Mouse (Mus musculus): ENCODE measurements around the gene Unc13c. TPM values are rescaled to one million over a fixed set of nuclear protein-coding genes. Genes with fewer than 3 reads are reported as not detected.
A peak's percentile ranks its signal among the peaks of the same experiment; 100 is the strongest.

Unc13c gene
- polyA plus RNA-seq, 1 experiment from 2014 or later, result 0.05 TPM

DNA sequence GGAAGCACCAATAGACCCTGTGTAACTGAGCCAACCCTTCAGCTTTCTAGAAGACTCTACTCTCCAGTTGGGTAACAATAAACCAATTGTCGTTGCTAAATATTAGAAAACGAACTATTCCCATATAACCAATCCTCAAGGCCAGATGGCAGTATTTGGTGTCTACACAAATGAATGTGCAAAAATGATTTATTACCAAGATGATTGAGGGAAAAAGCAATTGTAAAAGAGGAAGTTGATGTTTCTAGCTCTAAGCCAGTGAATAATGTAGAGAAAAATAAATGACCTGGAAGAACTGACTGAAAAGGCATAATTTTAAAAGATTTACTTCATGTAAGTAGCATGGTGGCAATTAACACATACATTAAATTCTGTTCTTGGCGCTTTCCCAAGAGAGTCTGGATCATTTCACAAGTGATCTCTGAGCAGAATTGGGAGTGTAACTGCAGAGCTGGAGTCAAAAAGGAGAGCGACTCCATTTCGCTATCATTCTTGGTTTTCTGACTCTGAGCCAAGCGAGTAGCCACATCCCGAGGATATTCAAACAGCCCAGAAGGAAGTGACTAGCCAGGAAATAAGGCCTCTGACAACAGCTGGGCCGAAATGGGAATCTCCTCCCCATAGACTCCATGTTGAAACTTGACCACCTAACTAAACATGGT is 3.7 kb upstream of the Unc13c start:
- Histone ChIP-seq H3K27me3 (replicated peaks; ENCODE audit: insufficient read depth, low read length) (no peaks in the 10 kb centered on the region; the same call in 1 of the 2 replicates), H3K36me3 (ENCODE audit: insufficient read depth, low read length) (no peaks in the 10 kb centered on the region), H3K9ac (replicated peaks; ENCODE audit: low read depth) (no peak overlapping the region), H3K9me3 (ENCODE audit: low read length) (no peaks in the 10 kb centered on the region), H3K4me2 (replicated peaks; ENCODE audit: low read depth, low read length) (no peak overlapping the region), H3K4me3 (ENCODE audit: low read depth, low read length) (no peak overlapping the region), H3K27ac (ENCODE audit: low read length) (no peak overlapping the region), H3K4me1 (ENCODE audit: insufficient read depth, low read depth, low read length) (no peaks in the 10 kb centered on the region; the same call in 1 of the 2 replicates)
- TF ChIP-seq EP300 (IDR thresholded peaks at IDR 0.05) (no peak), CTCF (IDR thresholded peaks at IDR 0.05) (no peak)
- no peak for DNase-seq (ENCODE audit: low spot score)
- ATAC-seq, result no peak
- WGBS, result 54% methylated on average over 8 of the region's 8 CpGs

DNA sequence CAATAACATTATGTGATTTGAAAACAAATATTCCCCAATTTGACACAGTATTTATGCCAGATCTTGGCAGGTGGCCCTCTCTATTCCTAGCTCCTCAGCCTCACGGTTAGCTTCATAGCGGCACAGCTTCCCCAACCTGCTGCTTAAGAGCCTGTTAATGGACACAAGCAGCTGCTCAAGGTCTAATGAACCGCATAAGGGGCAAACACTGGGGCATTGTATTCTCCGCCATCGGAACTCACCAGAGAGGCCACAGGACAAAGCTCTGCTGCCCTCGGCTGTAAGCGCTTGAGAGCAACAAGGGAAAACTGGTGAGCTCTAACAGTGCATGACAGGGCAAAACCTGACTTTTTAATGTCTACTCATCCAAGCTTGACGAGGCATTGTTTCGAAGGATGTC is 2.0 kb upstream of the Unc13c start:
- ATAC-seq (no peak), DNase-seq (ENCODE audit: low spot score) (no peak)
- H3K4me3 ChIP-seq (ENCODE audit: low read depth, low read length), result no peak overlapping the region

DNA sequence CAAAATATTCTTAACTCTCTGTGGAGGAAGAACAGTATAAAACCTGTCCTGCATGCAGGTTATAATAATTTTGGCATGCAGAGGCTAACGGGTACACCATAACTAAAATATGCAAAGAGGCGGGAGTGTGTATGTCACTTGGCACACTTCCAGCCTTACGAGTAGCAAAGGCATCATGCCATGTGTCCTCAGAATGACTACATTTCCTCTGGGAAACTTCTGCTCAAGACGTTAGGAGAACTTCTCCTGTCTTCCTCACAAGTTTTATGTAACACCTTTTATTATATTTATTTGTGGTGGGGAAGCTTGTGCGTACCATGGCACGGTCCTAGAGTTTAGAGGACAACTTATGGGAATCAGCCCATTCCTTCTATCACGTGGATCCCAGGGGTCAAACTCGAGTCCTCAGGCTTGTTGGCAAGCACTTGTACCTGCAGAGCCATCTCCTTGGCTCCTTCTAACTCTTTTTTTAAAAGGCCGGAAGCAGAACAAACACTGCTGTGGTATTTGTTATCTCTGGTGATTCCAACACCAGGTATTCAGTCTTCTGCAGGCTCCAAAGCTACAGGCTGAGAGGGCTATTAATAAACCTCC is 3.3 kb downstream of the Unc13c start:
- H3K4me3 ChIP-seq (ENCODE audit: low read depth, low read length), result no peak overlapping the region
- peak; percentile 31 for DNase-seq (ENCODE audit: low spot score)

More for the DNA sequence above, 2.0 kb upstream of the Unc13c start:
- Histone ChIP-seq H3K4me2 (replicated peaks; ENCODE audit: low read depth, low read length) (no peak overlapping the region), H3K27ac (ENCODE audit: low read length) (no peak overlapping the region), H3K9ac (replicated peaks; ENCODE audit: low read depth) (no peak overlapping the region), H3K27me3 (replicated peaks; ENCODE audit: insufficient read depth, low read length) (no peaks in the 10 kb centered on the region; the same call in 1 of the 2 replicates), H3K9me3 (ENCODE audit: low read length) (no peaks in the 10 kb centered on the region), H3K36me3 (ENCODE audit: insufficient read depth, low read length) (no peaks in the 10 kb centered on the region), H3K4me1 (ENCODE audit: insufficient read depth, low read depth, low read length) (no peaks in the 10 kb centered on the region; the same call in 1 of the 2 replicates)
- TF ChIP-seq EP300 (IDR thresholded peaks at IDR 0.05), result no peak
- no peak for TF ChIP-seq CTCF (IDR thresholded peaks at IDR 0.05)
- 49% methylated on average over 9 of the region's 9 CpGs for whole genome bisulfite sequencing

DNA sequence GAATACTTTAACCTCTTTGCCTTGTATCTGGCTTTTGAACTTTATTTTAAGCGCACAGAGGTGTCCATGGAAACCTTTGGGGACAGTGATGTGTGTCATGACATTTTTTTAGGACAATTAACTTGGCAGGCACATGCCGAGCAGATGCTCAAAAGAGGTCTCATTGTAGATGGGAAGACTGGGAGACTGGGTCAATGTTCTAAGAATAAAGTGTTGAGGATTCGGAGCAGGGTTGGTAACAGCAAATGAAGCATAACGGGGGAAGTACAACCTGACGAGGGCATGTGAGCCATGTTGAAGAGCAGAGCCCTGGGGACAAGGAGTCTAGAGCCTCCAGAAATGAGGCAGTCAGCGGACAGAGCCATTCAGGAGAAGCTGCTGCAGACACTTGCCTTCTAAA is 6.3 kb downstream of the Unc13c start:
- H3K4me3 ChIP-seq (ENCODE audit: low read depth, low read length), result no peak overlapping the region
- no peaks in the 10 kb centered on the region for H3K4me1 ChIP-seq (ENCODE audit: insufficient read depth, low read depth, low read length)
- H3K27ac ChIP-seq (ENCODE audit: low read length), result no peak overlapping the region
- H3K36me3 ChIP-seq (ENCODE audit: insufficient read depth, low read length), result no peaks in the 10 kb centered on the region
- DNase-seq (ENCODE audit: low spot score) (no peak), ATAC-seq (no peak)
- TF ChIP-seq CTCF (IDR thresholded peaks at IDR 0.05), result no peak
- no peak for TF ChIP-seq EP300 (IDR thresholded peaks at IDR 0.05)
- WGBS, result 79% methylated on average over 6 of the region's 6 CpGs
- H3K9ac ChIP-seq (replicated peaks; ENCODE audit: low read depth), result no peak overlapping the region
- no peaks in the 10 kb centered on the region for H3K27me3 ChIP-seq (replicated peaks; ENCODE audit: insufficient read depth, low read length)
- H3K4me2 ChIP-seq (replicated peaks; ENCODE audit: low read depth, low read length), result no peak overlapping the region
- H3K9me3 ChIP-seq (ENCODE audit: low read length), result no peaks in the 10 kb centered on the region

More for the DNA sequence above, 3.3 kb downstream of the Unc13c start:
- WGBS, result 17% methylated on average over 9 of the region's 9 CpGs
- H3K27ac ChIP-seq (ENCODE audit: low read length), result no peak overlapping the region
- H3K9me3 ChIP-seq (ENCODE audit: low read length), result no peaks in the 10 kb centered on the region
- TF ChIP-seq CTCF (IDR thresholded peaks at IDR 0.05) (no peak), EP300 (IDR thresholded peaks at IDR 0.05) (no peak)
- no peak for ATAC-seq
- H3K9ac ChIP-seq (replicated peaks; ENCODE audit: low read depth), result no peak overlapping the region
- no peaks in the 10 kb centered on the region for H3K36me3 ChIP-seq (ENCODE audit: insufficient read depth, low read length)
- no peaks in the 10 kb centered on the region; the same call in 1 of the 2 replicates for H3K27me3 ChIP-seq (replicated peaks; ENCODE audit: insufficient read depth, low read length)
- H3K4me2 ChIP-seq (replicated peaks; ENCODE audit: low read depth, low read length), result no peak overlapping the region
- no peaks in the 10 kb centered on the region; the same call in 1 of the 2 replicates for H3K4me1 ChIP-seq (ENCODE audit: insufficient read depth, low read depth, low read length)

DNA sequence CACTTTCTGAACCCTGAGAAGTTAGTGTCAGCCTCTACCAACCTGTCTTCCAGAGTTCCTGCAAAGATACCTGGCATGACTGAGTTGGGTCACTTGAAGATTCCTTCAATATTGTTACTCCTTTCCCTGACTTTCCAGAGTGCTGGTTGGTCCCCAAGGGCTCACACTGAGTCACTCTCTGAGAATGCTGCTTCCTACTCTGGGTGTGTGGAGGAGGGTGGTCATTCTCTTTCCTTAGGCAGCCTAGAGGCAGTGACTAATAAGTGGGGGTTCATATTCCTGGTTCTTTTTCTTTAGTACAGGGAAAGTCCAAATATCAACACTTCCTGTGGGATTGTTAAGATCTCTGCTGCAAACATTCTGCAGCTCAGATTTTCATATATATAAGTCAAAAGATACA is 16.4 kb downstream of the Unc13c start:
- Histone ChIP-seq H3K4me1 (ENCODE audit: insufficient read depth, low read depth, low read length) (no peaks in the 10 kb centered on the region), H3K36me3 (ENCODE audit: insufficient read depth, low read length) (no peaks in the 10 kb centered on the region), H3K4me2 (replicated peaks; ENCODE audit: low read depth, low read length) (no peak overlapping the region), H3K9ac (replicated peaks; ENCODE audit: low read depth) (no peak overlapping the region), H3K27me3 (replicated peaks; ENCODE audit: insufficient read depth, low read length) (no peaks in the 10 kb centered on the region), H3K4me3 (ENCODE audit: low read depth, low read length) (no peak overlapping the region), H3K27ac (ENCODE audit: low read length) (no peak overlapping the region), H3K9me3 (ENCODE audit: low read length) (no peaks in the 10 kb centered on the region)
- ATAC-seq, result no peak
- no peak for TF ChIP-seq EP300 (IDR thresholded peaks at IDR 0.05)
- no peak for TF ChIP-seq CTCF (IDR thresholded peaks at IDR 0.05)
- DNase-seq (ENCODE audit: low spot score), result no peak

DNA sequence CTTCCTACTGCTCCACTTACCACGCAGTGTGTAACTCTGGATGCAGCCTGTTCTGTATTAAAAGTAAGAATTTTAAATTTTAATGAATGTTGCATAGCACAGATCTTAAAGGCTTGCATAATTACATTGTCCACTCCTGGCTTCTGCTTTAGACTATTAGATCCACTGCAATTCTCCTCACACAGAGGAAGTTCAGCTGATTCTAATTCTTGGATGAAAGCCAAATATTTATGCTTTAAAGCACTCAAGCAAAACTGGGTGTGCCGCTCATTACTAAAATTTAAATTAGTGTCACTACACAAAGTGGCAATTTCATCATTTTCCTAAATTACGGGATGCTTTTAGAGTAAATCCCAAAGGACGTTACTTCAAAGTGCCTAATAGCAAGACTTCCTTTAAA is 17.2 kb downstream of the Unc13c start:
- 69% methylated on average over 4 of the region's 4 CpGs for WGBS
- no peak overlapping the region for H3K4me3 ChIP-seq (ENCODE audit: low read depth, low read length)
- H3K9me3 ChIP-seq (ENCODE audit: low read length), result no peaks in the 10 kb centered on the region
- H3K4me2 ChIP-seq (replicated peaks; ENCODE audit: low read depth, low read length), result no peak overlapping the region
- no peak overlapping the region for H3K9ac ChIP-seq (replicated peaks; ENCODE audit: low read depth)
- ATAC-seq (no peak), DNase-seq (ENCODE audit: low spot score) (no peak)
- H3K36me3 ChIP-seq (ENCODE audit: insufficient read depth, low read length), result no peaks in the 10 kb centered on the region
- no peak overlapping the region for H3K27ac ChIP-seq (ENCODE audit: low read length)
- no peaks in the 10 kb centered on the region for H3K4me1 ChIP-seq (ENCODE audit: insufficient read depth, low read depth, low read length)
- no peaks in the 10 kb centered on the region for H3K27me3 ChIP-seq (replicated peaks; ENCODE audit: insufficient read depth, low read length)
- TF ChIP-seq EP300 (IDR thresholded peaks at IDR 0.05), result no peak
- TF ChIP-seq CTCF (IDR thresholded peaks at IDR 0.05), result no peak

Measured in lung, postnatal 0 days (tissue).